Mouse (Mus musculus) embryonic facial prominence, embryonic 11.5 days (tissue): ENCODE results near the gene Als2cl. TPM values are rescaled to one million over a fixed set of nuclear protein-coding genes. Genes with fewer than 3 reads are reported as not detected.

Experiments
- ATAC-seq: fragments of 200-750 bp; cut with Nextera tagmentation; replicated peaks from 2 replicates; pipeline ENCODE4 v1.8.0; 2017; ENCODE audit warnings: low read depth; ENCODE audit not compliant: insufficient number of reproducible peaks, low FRiP score, low TSS enrichment
- DNase-seq: peaks from one replicate; pipeline ENCODE4 v3.0.0-alpha.2; 2015; ENCODE audit warnings: low spot score
- H3K27ac ChIP-seq: fragments of 300-500 bp; sonication (generic); replicated peaks from 2 replicates; pipeline ENCODE4 v1.5.1; 2014; ENCODE audit warnings: mild to moderate bottlenecking, low read depth, low read length, control low read depth
- H3K27me3 ChIP-seq: fragments of 300-500 bp; sonication (generic); 2 replicates; pipeline ENCODE4 v1.6.1; 2014; ENCODE audit warnings: mild to moderate bottlenecking, low read length, moderate library complexity, mixed read lengths; ENCODE audit not compliant: control insufficient read depth, insufficient read depth
- H3K36me3 ChIP-seq: fragments of 300-500 bp; sonication (generic); replicated peaks from 2 replicates; pipeline ENCODE4 v1.6.1; 2014; ENCODE audit warnings: low read depth, mild to moderate bottlenecking, low read length, moderate library complexity, mixed read lengths; ENCODE audit not compliant: control insufficient read depth, insufficient read depth
- H3K4me1 ChIP-seq: fragments of 300-500 bp; sonication (generic); 2 replicates; pipeline ENCODE4 v1.6.1; 2014; ENCODE audit warnings: low read length, mixed read lengths; ENCODE audit not compliant: control insufficient read depth, insufficient read depth
- H3K4me2 ChIP-seq: fragments of 300-500 bp; sonication (generic); 2 replicates; pipeline ENCODE4 v1.6.1; 2014; ENCODE audit warnings: low read depth, mild to moderate bottlenecking, control low read depth, low read length, moderate library complexity
- H3K4me3 ChIP-seq: fragments of 300-500 bp; sonication (generic); 2 replicates; pipeline ENCODE4 v1.5.1; 2014; ENCODE audit warnings: low read depth, low read length, control low read depth
- H3K9ac ChIP-seq: fragments of 300-500 bp; sonication (generic); replicated peaks from 2 replicates; pipeline ENCODE4 v1.6.1; 2014; ENCODE audit warnings: mild to moderate bottlenecking, control low read depth, low read length
- H3K9me3 ChIP-seq: fragments of 300-500 bp; sonication (generic); replicated peaks from 2 replicates; pipeline ENCODE4 v1.6.1; 2016; ENCODE audit warnings: mild to moderate bottlenecking, low read length, inconsistent platforms, mixed read lengths; ENCODE audit not compliant: control insufficient read depth
- WGBS: fragments of 180-500 bp; shearing (Covaris S2); extraction: QIAGEN DNeasy Blood & Tissue Kit; methylation state at CpG from one replicate; pipeline ENCODE4 v1.1.7; 2014; 5-methylcytosine and 5-hydroxymethylcytosine counted together
- polyA plus RNA-seq: library from polyadenylated mRNA; unstranded; fragments of >200 nt; fragmentation: Nextera tagmentation; extraction: Ambion mirVana; gene quantifications from 2 replicates; pipeline ENCODE4 v1.2.1, GENCODE M21; 2014

Als2cl gene
- polyA plus RNA-seq, 1 experiment from 2014 or later = 1.1 TPM

- 51% methylated on average over 5 of the region's 5 CpGs for WGBS
- Histone ChIP-seq H3K9me3 (no peaks in the 10 kb centered on the region), H3K36me3 (no peaks in the 10 kb centered on the region), H3K4me1 (no peaks in the 10 kb centered on the region), H3K9ac (no peak overlapping the region), H3K4me3 (no peak overlapping the region), H3K4me2 (no peak overlapping the region), H3K27me3 (no peaks in the 10 kb centered on the region; the same call in 1 of the 2 replicates), H3K27ac (no peak overlapping the region)
- ATAC-seq (peak; percentile 12; the same call in 1 of the 2 replicates), DNase-seq (no peak)
These were observed 15.8 kb downstream of the Als2cl start for GRCm38 (mm10) chr9:110895507-110895906.

GRCm38 (mm10) chr9:110895994-110896393 is 16.3 kb downstream of the Als2cl start:
- Histone ChIP-seq H3K36me3 (no peaks in the 10 kb centered on the region), H3K4me2 (peak overlapping the region; percentile 5), H3K4me1 (no peaks in the 10 kb centered on the region), H3K27me3 (no peaks in the 10 kb centered on the region; the same call in 1 of the 2 replicates), H3K27ac (no peak overlapping the region), H3K9me3 (no peaks in the 10 kb centered on the region), H3K4me3 (no peak overlapping the region), H3K9ac (no peak overlapping the region)
- DNase-seq (no peak), ATAC-seq (peak; percentile 31)
- 16% methylated on average over 7 of the region's 7 CpGs for WGBS

GRCm38 (mm10) chr9:110896595-110896994 is 16.9 kb downstream of the Als2cl start:
- H3K9me3 ChIP-seq = no peaks in the 10 kb centered on the region
- H3K27ac ChIP-seq = no peak overlapping the region
- DNase-seq = peak; percentile 64
- ATAC-seq = peak; percentile 60
- H3K4me2 ChIP-seq = peak overlapping the region; percentile 5
- no peaks in the 10 kb centered on the region; the same call in 1 of the 2 replicates for H3K27me3 ChIP-seq
- H3K9ac ChIP-seq = no peak overlapping the region
- 6% methylated on average over 6 of the region's 6 CpGs for WGBS
- H3K4me3 ChIP-seq = no peak overlapping the region
- H3K36me3 ChIP-seq = no peaks in the 10 kb centered on the region
- H3K4me1 ChIP-seq = no peaks in the 10 kb centered on the region

GRCm38 (mm10) chr9:110899451-110900008 is 19.9 kb downstream of the Als2cl start:
- Histone ChIP-seq H3K4me2 (no peak overlapping the region), H3K9ac (no peak overlapping the region), H3K27me3 (no peaks in the 10 kb centered on the region), H3K4me1 (no peaks in the 10 kb centered on the region), H3K4me3 (no peak overlapping the region), H3K36me3 (no peaks in the 10 kb centered on the region), H3K27ac (no peak overlapping the region), H3K9me3 (no peaks in the 10 kb centered on the region)
- 69% methylated on average over 10 of the region's 10 CpGs for WGBS
- ATAC-seq (no peak), DNase-seq (no peak)

- ATAC-seq = no peak
- H3K9me3 ChIP-seq = no peaks in the 10 kb centered on the region
- no peak for DNase-seq
- no peaks in the 10 kb centered on the region for H3K36me3 ChIP-seq
- no peak overlapping the region for H3K27ac ChIP-seq
- H3K27me3 ChIP-seq = no peaks in the 10 kb centered on the region
- H3K9ac ChIP-seq = no peak overlapping the region
- no peak overlapping the region for H3K4me2 ChIP-seq
- WGBS = 88% methylated on average over 6 of the region's 6 CpGs
- H3K4me1 ChIP-seq = no peaks in the 10 kb centered on the region
- H3K4me3 ChIP-seq = no peak overlapping the region
These were observed 21.5 kb downstream of the Als2cl start for GRCm38 (mm10) chr9:110901204-110901603.

GRCm38 (mm10) chr9:110902271-110902670 is 22.6 kb downstream of the Als2cl start:
- Histone ChIP-seq H3K9me3 (no peaks in the 10 kb centered on the region), H3K4me2 (no peak overlapping the region), H3K36me3 (no peaks in the 10 kb centered on the region), H3K27ac (no peak overlapping the region), H3K9ac (no peak overlapping the region), H3K4me1 (no peaks in the 10 kb centered on the region), H3K4me3 (no peak overlapping the region), H3K27me3 (no peaks in the 10 kb centered on the region)
- DNase-seq = no peak
- WGBS = 88% methylated on average over 4 of the region's 4 CpGs
- no peak for ATAC-seq

GRCm38 (mm10) chr9:110907201-110907837 is 27.6 kb downstream of the Als2cl start:
- Histone ChIP-seq H3K27ac (no peak overlapping the region), H3K4me3 (no peak overlapping the region), H3K4me2 (no peak overlapping the region), H3K9me3 (no peaks in the 10 kb centered on the region), H3K9ac (no peak overlapping the region), H3K4me1 (no peaks in the 10 kb centered on the region), H3K27me3 (no peaks in the 10 kb centered on the region), H3K36me3 (no peaks in the 10 kb centered on the region)
- ATAC-seq (no peak), DNase-seq (no peak)
- WGBS = 91% methylated on average over 11 of the region's 11 CpGs

- no peak overlapping the region for H3K4me2 ChIP-seq
- no peak overlapping the region for H3K27ac ChIP-seq
- H3K36me3 ChIP-seq = no peaks in the 10 kb centered on the region
- ATAC-seq (no peak), DNase-seq (no peak)
- no peaks in the 10 kb centered on the region for H3K27me3 ChIP-seq
- 78% methylated on average over 4 of the region's 4 CpGs for WGBS
- H3K9me3 ChIP-seq = no peaks in the 10 kb centered on the region
- H3K4me3 ChIP-seq = no peak overlapping the region
- no peak overlapping the region for H3K9ac ChIP-seq
- H3K4me1 ChIP-seq = no peaks in the 10 kb centered on the region
These were observed 28.4 kb downstream of the Als2cl start for GRCm38 (mm10) chr9:110907838-110908630.
